Mouse (Mus musculus) testis, adult 2 months (tissue): ENCODE measurements around the gene Efnb2.

ENCODE experiments used
- CTCF ChIP-seq: fragments of 200-500 bp; IDR thresholded peaks from 2 replicates; pipeline ENCODE4 v1.5.1; 2012; ENCODE audit warnings: low read depth, mild to moderate bottlenecking, inconsistent platforms, low read length, moderate library complexity; ENCODE audit not compliant: control insufficient read depth, insufficient read depth, insufficient replicate concordance
- POLR2A ChIP-seq: fragments of 200-500 bp; IDR thresholded peaks from 2 replicates; pipeline ENCODE4 v1.6.1; 2012; ENCODE audit warnings: low read depth, mild to moderate bottlenecking, inconsistent platforms, low read length, moderate library complexity; ENCODE audit not compliant: control insufficient read depth

- TF ChIP-seq CTCF (no peak), POLR2A (no peak)
Measured at GRCm38 (mm10) chr8:8648686-8649085, 12.4 kb downstream of the Efnb2 start.
